Mouse (Mus musculus): ENCODE data around the gene Mt2. TPM values are rescaled to one million over a fixed set of nuclear protein-coding genes. Genes with fewer than 3 reads are reported as not detected.
"Not testable (repeated sequence)": the region's sequence is repeated elsewhere in the genome, so short reads cannot be mapped to it uniquely, and the experiment has no call there.

The Mt2 gene
- total RNA-seq (2015) (0.76 and 2.8 TPM in 2 replicates), total RNA-seq (2017) (2.0 and 4.2 TPM in 2 replicates)

DNA sequence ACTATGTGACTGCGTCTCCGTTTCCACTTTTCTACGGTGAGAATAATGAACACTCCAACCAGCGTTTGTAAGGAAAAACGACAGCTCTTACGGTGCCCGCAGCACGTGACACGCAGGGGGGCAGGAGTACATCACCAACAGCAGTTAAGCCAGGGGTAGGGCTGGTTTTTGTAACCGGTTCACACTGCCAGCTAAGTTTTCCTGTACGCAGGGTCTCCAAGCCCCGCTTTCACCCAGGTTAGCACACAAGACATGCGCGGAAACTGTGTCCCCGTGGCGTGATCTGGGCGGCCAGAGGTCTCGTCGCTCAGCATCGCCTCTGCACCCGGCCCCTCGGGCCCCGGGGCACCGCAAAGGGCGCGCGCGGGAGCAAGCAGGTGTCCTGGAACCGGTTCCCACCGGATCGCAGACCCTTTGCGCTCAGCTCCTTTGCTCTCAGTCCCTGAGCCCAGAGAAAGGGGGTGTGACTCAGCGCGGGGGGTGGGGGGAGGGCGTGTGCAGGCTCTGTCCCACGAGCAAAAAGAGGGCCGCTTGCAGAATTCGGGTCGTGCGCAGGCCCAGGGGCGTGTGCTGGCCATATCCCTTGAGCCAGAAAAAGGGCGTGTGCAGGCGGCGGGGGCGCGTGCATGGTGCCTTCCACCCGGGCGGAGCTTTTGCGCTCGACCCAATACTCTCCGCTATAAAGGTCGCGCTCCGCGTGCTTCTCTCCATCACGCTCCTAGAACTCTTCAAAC lies at the start of gene Mt2:
Mt2 (plus strand) TSS at position 590 of the 734 bp plus-strand sequence.
- ATAC-seq (ENCODE audit: poor library complexity, severe bottlenecking): peak; percentile 43

GRCm38 (mm10) chr8:94122711-94123468 lies 49.6 kb upstream of the Mt2 start:
- ATAC-seq (ENCODE audit: poor library complexity, severe bottlenecking): peak; percentile 83

DNA sequence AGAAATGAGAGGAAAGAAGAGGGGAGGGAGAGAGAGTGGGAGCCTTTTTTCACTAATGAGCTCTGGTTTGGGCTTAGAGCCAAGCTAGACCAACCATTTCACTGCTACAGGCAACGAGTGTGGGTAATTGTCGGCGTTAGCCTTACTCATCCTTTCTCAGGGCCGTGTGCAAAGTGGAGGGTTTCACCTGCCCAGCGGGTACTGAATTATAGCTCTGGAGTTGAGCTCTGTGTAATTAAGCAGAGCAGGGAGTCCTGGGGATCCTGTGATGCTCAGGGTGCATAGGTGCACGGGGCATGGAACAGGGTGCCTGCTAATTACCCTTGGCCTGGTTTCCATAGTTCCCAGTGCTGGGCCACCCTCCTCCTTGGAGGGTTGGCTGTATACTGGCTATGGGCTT lies 44.8 kb upstream of the Mt2 start:
- ATAC-seq (ENCODE audit: poor library complexity, severe bottlenecking): no peak

- no peak for ATAC-seq (ENCODE audit: poor library complexity, severe bottlenecking)
These were observed 43.2 kb upstream of the Mt2 start for GRCm38 (mm10) chr8:94129133-94129789.

DNA sequence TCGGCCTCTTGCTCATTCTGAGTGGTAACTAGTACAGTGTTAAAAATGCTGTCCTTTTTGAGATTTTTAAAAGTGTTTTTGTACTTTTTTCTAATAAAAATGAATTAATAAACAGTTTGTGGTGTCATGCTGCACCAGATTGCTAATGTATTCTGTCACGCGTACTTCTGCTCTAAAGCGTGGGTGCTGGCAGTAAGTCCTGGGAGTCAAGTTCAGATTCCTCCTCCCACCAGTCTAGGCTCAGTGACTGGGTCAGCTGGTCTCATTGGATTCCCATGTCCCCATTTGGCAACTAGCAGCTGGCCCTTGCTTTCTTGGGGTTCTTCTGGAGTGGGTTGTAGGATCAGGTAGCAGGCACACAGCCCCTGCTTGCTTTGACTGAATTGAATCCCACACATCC lies 42.3 kb upstream of the Mt2 start:
- ATAC-seq (ENCODE audit: poor library complexity, severe bottlenecking): no peak

DNA sequence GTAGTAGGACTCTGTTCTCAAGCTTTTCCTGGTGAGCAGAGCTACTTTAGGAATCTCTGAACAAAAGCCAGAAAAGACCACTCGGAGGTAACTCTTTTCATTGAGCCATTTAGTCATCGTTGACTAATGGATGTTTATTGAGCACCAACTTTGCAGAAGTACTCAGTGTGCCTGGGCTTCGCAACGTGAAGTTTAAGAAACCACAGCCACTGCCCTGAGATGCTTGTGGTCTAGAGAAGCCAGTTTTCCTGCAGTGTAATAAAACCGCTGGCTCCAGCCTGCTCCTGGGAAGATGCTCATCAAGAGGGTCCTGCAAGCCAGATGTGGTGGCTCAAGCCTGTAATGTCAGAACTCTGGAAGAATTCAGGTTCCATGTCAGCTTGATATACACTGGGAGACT lies 40.4 kb upstream of the Mt2 start:
- no peak for ATAC-seq (ENCODE audit: poor library complexity, severe bottlenecking)

DNA sequence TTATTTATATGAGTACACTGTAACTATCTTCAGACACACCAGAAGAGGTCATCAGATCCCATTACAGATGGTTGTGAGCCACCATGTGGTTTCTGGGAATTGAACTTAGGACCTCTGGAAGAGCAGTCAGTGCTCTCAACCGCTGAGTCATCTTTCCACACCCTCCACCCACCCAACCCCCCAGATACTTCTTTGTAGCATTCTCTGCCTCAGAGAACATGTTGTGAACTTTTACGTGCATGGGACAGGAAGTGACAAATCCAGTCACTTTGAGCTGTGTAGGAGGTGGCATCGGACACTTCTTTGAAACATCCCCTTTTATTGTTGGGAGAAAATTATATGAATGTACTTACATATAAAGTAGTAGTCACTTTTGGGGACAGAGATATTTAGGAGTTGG lies 37.9 kb upstream of the Mt2 start:
- not testable (repeated sequence) for ATAC-seq (ENCODE audit: poor library complexity, severe bottlenecking)

- ATAC-seq (ENCODE audit: poor library complexity, severe bottlenecking): no peak
These were observed 36.9 kb upstream of the Mt2 start for GRCm38 (mm10) chr8:94135556-94135955.

DNA sequence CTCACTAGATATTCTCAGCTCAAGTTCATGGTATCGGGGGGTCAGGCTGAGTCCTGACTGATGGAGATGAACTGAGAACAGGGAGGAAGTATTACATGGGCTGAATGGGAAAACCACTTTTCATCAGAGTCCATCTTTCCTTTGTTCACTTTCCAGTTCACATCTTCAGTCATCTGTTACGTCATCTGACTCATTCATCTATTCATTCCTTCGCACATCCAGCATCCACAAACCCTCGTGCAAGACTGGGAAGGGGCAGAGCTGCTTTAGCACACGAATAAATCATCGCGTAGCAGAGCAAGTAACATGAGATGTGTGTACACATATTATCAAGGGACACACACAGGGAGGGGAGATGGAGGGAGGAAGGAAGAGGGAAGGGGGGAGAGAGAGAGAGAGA lies 36.3 kb upstream of the Mt2 start:
- no peak for ATAC-seq (ENCODE audit: poor library complexity, severe bottlenecking)

GRCm38 (mm10) chr8:94136933-94137332 lies 35.5 kb upstream of the Mt2 start, which contains the start of gene Mt4:
TSS of gene Mt4 (plus strand) at chr8:94137197.
- ATAC-seq (ENCODE audit: poor library complexity, severe bottlenecking): no peak

- no peak for ATAC-seq (ENCODE audit: poor library complexity, severe bottlenecking)
These were observed 32.1 kb upstream of the Mt2 start for GRCm38 (mm10) chr8:94140266-94140795.

DNA sequence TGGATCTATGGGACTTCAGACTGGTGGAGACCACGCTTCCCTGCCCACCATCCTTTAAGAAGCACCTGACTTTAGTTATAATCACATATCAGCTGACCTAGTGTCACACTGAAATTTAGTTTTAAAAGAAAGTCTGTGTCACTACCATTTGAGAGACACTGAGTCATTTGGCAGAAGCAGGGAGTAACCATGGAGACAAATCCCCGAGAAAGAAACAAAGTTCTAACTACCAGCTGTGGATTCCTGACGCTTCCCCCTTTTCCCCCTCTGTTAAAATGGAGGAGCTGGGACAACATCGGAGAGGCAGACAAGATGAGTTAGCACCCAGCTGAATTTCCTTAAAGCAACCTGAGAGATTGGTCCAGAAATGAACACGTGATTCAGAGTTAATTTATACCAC lies 24.2 kb upstream of the Mt2 start:
- no peak for ATAC-seq (ENCODE audit: poor library complexity, severe bottlenecking)

DNA sequence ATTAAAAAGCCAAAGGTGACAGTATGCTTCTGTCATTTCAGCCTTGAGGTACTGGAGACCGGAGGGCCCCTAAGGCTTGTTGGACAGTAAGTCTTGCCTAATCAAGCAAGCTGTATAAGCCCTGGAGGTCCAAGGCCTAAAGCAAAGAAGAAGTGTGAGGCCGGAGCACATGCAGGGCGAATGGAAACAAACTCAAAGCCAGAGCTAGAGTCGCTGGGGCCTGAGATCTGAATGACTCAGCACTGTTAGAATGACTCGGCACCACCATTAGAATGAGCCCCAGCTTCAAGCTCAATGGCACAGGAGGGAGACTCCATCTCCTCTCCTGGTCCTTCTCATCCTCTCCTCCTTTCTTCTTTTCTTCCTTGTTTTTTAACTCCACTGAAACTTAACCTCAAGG lies 21.5 kb upstream of the Mt2 start:
- ATAC-seq (ENCODE audit: poor library complexity, severe bottlenecking): no peak

- no peak for ATAC-seq (ENCODE audit: poor library complexity, severe bottlenecking)
These were observed 19.8 kb upstream of the Mt2 start, which contains the start of gene Mt3 for GRCm38 (mm10) chr8:94152513-94153300. TSS of gene Mt3 (plus strand) at chr8:94152607.

DNA sequence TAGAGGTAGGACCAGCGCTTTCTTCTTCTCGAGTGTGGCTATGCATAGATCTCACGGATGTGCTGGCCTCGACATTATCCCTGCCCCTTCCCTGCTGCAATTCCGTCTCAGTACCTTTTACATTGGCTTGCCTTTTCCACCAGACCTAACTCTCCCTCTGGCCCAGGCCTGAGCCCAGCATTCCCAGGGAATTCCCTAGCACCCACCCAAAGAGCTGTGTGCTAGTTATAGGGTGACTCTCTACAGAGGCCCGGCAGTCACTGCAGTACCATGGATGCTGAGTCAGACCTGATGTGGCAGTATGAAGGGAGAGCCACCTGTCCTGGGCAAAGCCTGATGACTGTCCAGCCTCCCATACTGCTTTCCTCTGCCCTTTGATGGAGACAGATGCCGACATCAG lies 19.0 kb upstream of the Mt2 start:
- ATAC-seq (ENCODE audit: poor library complexity, severe bottlenecking): no peak

- no peak for ATAC-seq (ENCODE audit: poor library complexity, severe bottlenecking)
These were observed 17.9 kb upstream of the Mt2 start for GRCm38 (mm10) chr8:94154537-94154936.

DNA sequence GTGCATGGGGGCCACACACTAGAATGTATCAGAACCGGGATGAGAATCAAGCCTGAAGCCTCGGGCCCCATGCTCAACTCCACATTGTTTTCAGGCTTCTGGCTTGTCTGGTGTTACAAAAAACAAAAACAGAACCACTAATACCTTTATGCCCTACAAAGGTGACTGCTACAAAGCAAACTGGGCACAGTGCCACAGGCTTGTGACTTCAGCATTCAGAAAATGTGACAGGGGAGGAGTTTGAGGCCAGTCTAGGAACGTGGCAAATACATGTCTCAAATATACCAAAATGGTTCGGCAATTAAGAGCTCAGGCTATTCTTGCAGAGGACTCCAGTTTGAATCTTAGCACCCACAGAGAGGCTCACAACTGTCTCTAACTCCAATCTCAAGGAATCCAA lies 16.4 kb upstream of the Mt2 start:
- no peak for ATAC-seq (ENCODE audit: poor library complexity, severe bottlenecking)

DNA sequence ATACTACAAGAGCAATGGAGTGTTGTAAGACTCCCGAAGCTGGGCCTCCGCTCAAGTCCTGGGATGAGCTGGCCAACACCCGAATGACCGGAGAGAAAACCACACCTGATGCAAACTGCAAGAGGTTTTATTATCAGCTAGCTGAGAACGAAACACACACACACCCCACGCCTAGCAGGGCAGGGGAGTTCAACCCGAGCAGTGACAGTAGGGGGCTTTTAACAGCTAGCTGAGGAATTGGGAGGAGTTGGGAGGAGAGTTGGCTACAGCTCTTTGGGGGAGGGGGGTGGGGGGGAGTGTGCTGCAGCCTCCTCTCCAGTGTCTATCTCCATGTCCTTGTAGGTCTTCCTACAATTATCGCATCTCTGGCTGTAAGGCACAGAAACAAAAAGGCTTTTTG lies 6.7 kb upstream of the Mt2 start:
- ATAC-seq (ENCODE audit: poor library complexity, severe bottlenecking): not testable (repeated sequence)

GRCm38 (mm10) chr8:94167244-94167643 lies 5.2 kb upstream of the Mt2 start:
- peak; percentile 91 for ATAC-seq (ENCODE audit: poor library complexity, severe bottlenecking)

GRCm38 (mm10) chr8:94169547-94169946 lies 2.9 kb upstream of the Mt2 start:
- ATAC-seq (ENCODE audit: poor library complexity, severe bottlenecking): no peak

DNA sequence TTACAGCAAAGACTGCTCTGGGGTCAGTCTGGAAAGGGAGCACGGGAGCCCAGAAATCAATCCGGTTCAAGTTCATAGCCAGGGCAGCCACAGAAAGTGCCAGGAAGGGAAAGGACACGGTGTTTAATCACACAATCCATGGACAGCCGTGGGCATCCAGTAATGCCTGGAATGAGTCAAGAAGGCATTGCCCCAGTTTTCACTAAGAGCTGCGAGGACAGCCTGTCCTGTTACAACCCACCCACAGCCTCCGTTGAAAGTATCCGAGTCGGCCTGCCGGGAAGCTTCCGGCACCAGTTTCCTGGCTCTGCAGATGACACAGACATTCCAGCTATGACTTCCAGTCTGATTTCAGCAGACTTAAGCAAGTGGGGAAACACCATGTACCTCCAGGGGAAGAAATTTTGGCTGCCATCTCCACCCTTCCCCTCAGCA lies 1.1 kb upstream of the Mt2 start:
- no peak for ATAC-seq (ENCODE audit: poor library complexity, severe bottlenecking)
